Mouse (Mus musculus): Measurements from ENCODE around the gene Pcnt.

DNA sequence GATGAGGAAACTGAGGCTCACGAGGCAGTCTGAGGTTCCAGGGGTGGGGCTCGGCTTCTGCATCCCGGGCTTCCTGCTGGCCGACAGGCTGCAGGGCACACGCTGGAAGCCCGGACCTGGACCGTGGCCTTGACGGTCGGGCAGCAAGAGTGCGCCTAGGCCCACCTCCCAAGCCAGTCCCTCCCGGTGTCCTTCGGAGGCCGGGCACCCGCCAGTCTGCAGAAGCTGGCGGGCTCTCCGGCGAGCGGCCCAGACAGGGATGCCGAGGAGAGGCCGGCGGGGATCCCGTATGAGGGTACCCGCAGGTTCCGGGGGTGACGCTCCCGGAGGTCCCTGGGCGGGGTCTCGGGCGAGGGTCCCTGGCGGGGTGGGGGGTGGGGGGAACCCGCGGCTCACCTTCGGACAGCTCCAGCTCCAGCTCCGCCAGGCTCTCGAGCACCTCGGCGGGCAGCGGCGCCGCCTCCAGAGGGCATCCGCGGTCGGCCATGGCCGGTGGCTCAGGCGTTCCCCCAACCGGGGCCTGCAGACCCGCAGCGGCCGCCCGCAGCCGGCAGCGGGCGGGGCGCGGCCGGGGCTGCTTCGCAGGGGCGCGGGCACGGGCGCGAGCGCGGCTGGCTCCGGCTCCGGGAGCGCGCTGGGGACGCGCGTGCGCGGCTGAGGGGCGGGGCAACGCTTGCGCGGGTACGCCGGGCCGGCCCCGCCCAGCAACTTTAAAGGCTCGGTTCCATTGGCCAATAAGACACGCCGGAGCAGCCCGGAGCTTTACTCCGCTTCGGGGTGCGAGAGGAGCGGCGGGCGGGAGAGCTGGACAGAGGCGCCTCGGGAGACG lies 97.7 kb downstream of the Pcnt start, which contains the start of gene Dip2a:
- TF ChIP-seq POLR2A (IDR thresholded peaks at IDR 0.05; ENCODE audit: extremely low read depth, insufficient read depth, low read length) (peak; percentile 56), CTCF (IDR thresholded peaks at IDR 0.05; ENCODE audit: low read depth, low read length) (no peak)

Measured in liver, adult 2 months (tissue).